Mouse (Mus musculus): ENCODE measurements around the gene Ccdc180. TPM values are rescaled to one million over a fixed set of nuclear protein-coding genes. Genes with fewer than 3 reads are reported as not detected.

Gene Ccdc180
- total RNA-seq (2021), result under 1 TPM; 0.10 to 0.25 TPM

DNA sequence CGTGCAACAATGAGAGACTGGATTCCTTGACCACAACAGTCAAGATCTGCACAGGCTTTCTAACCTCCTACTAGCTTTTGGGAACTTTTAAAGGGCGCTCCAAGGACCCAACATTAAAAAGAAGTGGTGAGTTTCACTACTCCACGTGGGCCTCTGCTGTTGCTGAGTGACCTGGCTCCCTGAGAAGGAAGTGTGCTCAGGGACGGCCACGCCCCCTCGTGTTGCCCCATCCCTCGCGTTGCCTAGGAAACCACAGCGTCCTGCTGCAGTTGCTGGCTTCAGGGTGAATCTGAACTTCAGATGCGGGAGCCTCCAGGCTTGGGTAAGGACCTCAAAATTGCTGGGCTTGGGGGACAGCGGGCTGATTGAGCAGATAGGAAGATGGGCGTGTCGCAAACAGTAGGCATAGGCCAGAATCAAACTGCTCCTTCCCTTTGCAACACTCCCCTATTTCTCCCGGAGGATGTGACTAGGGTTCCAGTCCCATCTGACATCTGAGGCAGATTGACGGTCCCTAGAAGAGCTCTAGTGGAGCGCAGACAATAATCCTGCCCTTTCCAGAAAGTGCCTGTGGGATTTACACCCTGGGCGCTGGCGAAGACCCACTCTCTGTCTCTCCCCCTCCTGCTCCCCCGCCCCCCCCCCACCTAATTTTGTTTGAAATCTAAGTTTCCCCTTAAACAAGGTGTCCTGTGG lies at the start of gene Ccdc180:
TSS of gene Ccdc180 (plus strand) at position 238 of the 696 bp plus-strand sequence.
- DNase-seq, result peak; percentile 9 to 28

DNA sequence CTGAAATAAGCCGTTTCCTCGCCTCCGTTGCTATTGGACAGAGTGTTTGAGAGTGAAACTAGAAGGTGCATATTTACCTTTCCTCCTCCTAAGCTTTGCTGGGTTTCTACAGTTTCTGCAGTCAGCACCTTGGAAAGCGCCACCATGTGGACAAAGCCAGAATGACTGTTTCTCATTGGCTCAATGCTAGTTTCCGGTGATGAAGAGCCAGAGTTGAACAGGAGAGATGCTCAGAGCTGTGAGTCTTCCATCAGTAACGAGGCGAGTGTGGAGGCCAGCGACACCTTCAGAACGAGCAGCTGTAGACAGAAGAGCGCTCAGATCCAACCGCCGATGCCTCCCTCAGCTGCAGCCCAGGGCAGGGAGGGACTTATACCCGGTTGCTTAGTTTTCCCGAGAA lies 45.7 kb upstream of the Ccdc180 start:
- peak; percentile 20 to 24 for DNase-seq

DNA sequence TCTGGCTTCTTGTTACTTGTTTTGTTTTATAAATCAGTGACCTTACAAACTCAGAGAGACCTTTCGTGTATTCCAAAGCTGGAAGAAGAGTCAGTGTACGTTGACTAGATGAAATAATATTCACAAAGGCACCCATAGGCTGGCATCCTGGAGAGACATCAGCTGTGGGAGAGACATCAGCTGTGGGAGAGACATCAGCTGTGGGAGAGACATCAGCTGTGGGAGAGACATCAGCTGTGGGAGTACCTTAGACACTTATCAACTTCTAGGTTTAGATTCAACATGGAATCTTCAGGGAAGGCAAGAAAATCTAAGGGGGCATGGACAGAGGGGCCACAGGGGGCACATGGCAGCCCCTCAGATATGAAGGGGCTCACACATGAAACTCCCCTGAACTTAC lies 43.8 kb upstream of the Ccdc180 start:
- DNase-seq, result no peak

DNA sequence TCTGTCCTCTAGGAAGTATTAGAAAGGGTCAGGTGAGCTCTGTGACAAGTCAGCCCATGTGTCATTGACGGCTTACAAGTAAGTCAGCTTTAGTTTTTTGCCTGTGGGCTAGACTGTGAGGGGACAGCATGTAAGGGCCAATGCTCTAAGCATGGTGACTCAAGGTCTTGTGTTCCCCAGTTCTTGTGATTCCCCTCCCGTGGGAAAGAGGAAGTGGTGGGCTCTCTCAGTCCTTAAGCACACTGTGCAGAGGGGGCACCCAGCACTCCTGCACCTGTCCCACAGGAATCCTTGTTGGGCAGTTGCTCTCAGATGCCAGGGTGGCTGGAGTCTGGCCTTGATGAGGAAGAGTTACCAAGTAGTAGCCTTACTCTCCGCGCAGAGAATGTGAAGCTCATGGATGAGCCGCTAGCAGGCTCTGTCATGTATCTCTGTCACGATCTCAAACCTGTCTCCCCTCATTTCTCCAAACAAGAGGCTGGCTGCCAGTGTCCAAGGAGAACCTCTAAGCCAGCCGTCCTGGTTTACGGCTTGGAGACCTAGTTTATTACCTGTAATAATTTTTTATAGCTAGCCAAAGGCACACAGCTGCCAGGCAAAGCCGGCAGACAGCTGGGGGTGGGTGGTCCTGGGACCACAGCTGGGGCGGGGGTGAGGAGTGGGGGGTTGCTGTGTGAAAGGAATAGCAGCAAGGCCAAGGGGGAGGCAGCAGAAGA lies 41.8 kb upstream of the Ccdc180 start, which contains the start of gene Stra6l:
TSS of gene Stra6l (plus strand) at position 556 of the 716 bp plus-strand sequence.
- DNase-seq, result no peak

DNA sequence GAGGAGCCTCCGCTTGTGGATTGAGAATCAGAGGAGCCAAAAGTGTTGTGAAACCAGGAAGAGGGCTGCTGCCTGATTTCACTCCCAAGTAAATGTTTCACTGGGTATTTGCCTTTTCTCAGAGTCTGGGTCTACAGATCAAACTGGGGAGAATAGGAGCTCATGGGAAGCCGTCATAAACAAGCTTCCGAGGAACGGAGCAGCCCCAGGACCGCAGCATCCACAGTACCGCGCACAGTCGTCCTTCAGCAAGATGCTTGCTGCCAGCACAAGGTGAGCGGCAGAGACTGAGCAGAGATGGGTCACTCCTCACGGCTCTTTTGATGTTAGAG lies 41.3 kb upstream of the Ccdc180 start:
- no peak for DNase-seq

DNA sequence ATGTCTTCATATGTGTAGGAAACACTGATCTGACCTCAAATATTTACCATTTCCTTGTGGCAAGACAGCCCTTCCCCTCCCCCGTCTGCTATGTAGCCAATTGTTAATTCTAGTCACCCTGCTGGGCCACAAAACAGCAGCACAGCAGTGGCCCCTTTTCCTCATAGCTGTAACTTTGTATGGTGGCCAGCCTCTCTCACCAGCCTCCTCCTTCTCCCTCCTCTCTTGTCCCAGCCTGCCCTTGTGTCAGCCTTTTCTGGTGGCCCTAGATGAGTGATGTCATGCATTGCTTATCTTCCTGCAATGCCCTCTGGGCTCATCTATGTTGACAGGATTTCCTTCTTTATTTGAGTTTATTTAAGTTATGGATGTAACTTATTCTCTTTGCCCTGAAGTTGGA lies 40.7 kb upstream of the Ccdc180 start:
- no peak for DNase-seq

DNA sequence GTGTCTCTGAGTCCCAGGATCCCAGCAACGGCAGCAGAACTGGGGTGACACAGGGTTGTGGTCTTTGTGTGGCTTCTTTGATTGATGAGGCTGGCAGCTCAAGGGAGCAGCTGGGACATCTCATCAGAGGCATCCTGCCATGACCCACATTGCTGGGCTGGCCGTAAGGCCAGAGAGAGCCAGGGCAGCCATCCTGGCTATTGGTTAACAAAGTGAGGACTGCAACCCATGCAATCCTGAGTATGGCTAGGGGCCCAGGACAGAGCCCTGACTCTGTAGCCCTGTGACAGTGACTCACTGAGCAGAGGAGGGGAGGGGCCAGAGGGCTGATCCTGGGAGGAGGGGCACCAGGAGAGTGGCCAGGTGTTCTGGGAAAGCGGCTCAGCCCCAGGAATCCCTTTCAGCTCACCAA lies 38.5 kb upstream of the Ccdc180 start:
- no peak for DNase-seq

DNA sequence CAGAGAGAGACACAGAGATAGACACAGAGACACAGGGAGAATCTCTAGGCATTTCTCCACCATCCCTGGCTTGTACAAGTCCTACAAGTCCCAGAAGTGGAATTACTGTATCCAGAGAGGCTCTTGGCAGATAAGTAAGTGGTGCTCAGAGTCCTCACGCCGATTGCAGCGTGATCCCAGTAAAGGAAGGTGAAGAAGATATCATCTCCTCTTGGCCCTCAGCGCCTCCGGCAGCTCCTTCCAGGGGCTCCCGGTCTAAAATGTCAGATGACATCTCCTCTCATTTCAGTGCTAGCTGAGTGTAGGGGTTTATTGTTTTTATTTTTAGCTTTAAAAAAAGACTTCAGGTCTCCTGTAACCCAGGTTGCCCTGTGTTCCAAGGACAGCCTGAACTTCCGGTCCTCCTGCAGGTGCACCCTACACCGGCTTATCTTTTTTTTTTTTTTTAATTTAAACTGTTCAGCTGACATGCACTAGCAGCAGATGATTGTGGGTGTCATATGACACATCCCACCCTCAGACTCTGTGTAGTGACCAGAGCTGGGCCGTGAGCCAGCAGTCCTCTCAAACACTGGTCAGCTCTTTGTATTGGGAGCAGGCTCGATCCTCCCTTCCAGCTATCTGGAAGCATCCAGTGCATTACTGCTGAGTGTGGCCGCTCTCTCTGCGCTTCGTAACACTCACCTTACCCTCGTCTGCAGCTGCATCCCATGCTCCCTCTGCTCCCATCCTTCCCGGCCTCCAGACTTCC lies 36.4 kb upstream of the Ccdc180 start:
- no peak for DNase-seq

DNA sequence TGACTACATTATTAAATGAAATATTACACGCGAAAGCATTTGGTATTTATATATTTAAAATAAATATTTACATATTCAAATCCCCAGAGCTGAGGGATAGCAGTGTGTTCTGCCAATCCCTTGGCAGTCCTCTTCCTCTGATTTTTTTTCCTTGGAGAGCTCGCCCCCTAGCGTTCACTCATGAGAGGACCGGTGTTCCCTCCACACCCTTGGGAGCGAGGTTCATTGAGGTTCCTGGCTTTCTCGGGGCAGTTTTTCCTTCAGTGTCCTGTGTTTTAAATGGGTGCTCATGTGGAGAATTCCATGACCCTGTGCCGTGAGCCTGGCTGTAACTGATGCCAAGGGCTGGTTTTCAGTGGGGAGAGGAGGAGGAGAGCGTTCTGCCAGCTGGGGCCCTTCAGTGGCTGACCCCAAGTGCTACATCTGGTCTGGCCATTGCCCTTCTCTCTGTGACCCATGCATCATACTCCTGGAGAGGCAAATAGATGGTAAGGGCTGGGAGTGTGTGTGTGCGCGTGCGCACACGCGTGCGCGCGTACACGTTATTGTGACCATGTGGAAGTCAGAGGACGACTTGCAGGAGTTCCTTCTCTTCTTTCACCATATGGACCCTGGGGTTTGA lies 34.2 kb upstream of the Ccdc180 start:
- peak; percentile 65 to 76 for DNase-seq

DNA sequence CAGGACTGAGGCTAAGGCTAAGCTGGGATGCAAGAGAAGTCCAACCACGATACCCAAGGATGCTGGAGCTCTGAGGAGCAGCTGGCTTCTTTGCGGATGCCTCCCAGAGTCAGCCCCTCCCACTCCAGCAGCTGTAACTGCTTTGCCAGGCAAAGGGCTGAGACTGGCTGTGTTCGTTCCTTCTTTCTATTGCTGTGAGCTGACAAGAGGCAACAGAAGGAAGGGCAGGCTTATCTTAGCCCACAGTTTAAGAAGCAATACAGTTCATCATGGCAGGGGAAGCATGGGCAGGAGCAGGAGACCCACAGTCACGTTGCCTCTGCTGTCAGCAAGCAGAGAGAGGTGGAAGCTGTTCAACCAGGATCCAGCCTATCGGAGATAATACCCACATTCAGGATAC lies 28.9 kb upstream of the Ccdc180 start:
- no peak for DNase-seq

DNA sequence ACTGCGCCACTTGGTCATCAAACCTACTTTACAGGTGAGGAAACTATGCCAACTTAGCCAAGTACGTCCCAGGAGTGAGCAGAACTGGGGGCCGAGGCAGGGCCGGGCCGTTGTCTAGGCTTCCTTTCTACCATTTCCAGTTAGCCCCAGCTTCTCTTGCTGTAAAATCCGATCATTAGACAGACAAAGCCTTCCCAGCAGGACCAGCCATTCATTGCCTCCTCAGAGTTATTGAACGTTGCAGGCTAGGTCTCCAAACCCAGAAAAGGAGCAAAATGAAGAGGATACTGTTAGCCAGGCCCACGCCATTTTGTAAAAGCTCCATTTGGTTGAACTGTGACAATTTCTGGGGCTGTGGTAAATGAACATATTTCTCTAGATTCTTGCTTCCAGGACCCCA lies 22.7 kb upstream of the Ccdc180 start:
- no peak for DNase-seq

DNA sequence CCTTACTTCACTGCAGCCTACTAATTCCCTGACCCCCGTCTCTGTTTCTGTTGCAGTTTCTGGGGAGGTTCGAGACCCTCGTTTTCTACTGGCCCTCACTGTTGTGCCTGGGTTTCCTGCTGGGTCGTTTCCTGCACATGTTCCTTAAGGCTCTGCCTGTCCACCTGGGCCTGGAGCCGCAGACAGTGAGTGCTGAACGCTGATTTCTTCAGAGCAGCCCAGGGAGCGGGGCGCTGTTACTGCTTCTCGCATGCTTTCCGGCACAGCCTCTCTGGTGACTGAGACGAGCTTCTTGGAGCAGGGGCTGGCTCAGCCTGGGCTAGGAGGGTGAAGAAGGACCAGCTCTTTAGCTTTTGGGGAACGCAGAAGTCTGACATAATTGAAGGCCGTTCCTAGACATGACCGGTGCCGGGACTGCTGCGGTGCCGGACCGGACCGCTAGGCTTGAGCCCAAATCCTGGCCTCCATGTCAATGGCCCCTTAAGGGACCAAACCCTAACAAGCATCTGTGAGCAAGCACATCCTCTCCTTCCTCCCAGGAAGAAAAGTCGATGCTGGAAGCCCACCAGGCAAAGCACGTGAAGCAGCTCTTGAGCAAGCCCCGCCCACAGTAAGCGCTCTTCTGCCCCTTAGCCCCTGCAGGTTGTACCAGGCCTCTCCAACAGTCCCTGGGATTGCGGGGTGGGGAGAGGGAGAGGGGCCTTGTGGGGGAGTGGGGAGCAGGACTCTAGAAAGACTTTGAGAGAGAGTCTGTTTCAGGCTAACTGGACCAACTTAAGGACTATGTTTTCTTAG lies 20.9 kb upstream of the Ccdc180 start:
- DNase-seq, result no peak

DNA sequence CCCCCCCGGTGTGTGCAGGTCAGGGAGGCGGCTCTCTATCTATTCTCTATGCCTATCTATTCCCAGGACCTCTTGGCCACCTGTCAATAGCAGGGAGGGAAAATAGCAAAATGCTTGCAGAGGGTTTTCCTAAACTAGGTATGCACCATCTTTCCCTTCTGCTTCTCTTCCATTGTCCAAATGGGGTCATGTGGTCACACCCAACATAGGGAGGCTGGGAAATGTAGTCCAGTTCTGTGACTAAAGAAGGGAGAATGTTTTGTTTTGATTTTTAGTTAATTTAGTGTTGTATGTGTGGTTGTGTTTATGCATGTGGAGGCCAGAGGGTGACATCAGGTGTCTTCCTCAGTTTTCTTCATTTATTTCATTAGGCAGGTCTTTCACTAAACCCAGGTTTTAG lies 18.0 kb upstream of the Ccdc180 start:
- no peak for DNase-seq

DNA sequence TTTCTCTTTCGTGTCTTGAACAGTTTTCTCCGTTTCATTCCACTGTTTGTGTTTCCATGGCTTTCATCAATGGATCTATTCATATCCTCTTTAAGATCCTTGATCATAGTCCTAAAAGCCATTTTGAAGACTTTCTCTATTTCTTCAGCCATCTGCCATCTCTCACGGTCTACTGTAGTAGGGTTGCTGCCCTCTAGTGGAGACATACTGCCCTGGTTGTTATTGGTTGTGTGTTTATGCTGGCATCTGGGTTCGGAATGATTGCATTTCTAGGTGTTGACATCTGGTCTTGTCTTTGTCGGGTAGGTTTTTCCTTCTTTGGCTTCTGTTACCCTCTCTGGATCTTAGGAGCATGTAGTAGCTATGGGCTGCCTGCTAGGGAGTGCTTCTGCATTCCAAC lies 11.2 kb upstream of the Ccdc180 start:
- peak in 1 of 2 experiments; percentile 21 for DNase-seq

DNA sequence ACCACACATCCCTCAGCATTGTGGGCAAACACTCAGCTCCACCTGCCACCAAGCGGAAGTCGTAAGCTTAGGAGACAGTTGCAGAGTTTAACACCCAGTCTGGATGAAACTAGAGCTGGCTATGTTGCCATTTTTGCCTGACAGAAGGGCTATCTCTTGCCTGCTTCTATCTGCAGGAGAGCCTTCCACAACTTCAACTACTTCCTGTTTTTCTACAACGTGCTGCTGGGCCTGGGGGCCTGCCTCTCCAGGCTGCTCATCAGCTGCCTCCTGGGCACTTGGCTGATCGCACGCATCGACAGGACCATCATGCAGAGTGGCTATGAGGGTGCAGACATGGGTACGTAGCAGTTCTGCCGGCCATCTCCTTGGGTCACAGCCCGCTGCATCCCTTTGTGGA lies 7.6 kb upstream of the Ccdc180 start:
- no peak for DNase-seq

DNA sequence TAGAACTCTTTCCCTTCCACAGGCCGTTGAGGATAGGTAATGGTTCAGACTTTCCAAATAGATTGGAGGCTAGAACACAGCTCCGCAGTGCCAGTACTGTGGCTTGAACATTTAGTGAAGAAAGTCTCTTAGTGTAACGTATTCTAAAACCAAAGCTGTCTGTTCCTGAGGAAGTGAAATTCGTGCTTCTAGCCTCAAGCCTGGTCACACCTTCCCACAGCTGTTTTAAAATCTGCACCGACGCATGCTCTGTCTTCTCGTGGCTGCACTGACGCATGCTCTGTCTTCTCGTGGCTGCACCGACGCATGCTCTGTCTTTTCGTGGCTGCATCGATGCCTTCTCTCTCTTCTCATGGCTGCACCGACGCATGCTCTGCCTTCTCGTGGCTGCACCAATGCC lies 6.9 kb upstream of the Ccdc180 start:
- no peak for DNase-seq

DNA sequence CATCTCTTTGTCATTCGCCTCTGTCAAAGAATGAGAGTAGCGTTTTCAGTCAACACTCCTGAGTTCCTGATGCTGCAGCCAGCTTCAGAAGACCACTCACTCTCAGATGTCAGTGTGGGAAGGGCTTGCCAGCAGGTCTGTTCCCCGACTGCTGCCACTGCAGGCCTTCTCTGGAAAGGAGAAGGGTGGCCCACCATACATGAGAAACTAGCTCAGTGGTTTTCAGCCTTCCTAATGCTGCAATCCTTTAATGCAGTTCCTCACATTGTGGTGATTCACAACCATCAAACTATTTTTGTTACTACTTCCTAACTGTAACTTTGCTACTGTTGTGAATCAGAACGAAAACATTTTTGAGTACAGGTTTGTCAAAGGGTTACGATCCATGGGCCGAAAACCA lies 616 bp upstream of the Ccdc180 start:
- DNase-seq, result no peak

DNA sequence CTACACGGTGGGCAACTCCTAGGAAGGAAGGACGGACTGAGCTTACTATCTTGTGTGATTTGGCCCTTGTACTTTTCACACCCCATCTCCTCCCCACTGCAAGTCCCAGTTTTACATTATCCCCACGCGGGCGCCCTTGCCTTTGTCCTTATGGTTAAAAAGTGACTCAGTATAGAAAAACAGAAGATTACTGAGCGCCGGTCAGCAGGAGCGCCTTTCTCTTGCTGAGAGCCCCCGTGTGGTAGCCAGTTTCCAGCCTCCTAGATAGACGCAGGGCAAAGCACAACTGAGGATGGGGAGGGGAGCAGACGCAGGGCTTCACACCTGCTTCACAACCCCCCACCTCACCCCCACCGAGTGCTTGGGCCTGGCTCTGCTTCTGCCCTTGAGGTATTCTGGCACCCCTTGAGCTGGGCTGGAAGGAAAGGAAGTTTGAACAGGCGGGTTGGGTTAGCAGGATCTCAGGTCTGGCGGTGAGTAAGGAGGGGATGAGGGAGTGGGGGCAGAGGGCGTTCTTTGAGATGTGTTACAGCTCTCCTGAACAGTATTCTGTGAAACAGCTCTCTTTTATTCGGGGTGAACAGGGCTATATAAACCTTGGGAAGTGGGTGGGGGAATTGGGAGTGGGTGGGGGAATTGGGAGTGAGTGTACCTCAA lies 6.5 kb downstream of the Ccdc180 start:
- DNase-seq, result no peak

DNA sequence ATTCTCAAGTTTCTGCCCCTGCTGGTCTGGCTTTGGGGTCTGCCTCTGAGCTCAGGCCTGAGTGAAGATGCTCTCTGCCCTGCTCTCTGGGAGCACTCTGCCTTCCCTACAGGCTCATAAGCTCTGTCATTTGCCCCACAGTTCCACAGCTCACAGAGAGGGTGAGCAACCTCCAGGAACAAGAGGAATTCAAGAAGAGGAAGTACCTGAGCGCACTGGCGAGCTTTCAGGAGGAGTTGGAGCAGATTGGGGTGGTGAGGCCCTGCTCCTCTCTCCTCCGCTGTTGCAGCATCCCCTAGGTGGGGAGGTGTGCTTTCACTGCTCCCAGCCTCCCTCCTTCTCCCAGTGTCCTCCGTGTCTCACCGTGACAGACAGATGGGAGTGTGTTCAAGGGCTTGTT lies 8.3 kb downstream of the Ccdc180 start:
- DNase-seq, result no peak

DNA sequence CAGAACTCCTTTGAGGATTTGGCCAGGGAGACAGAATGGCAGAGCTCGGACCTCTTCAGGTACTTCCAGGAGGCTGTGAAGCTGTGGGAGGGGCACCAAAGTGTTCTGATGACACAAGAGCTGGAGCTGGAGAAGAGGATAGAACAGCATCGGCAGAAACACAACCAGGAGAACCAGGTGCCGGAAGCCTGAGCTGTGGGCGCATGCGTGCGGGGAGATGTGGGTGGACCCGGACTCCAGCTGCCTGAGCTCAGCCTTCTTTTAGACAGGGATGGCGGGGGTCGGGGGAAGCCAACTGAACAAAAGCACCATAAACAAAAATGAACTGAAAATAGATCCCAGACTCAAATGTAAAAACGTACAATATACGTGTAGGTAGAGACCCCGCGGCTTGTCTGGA lies 19.2 kb downstream of the Ccdc180 start:
- peak; percentile 7 to 11 for DNase-seq

DNA sequence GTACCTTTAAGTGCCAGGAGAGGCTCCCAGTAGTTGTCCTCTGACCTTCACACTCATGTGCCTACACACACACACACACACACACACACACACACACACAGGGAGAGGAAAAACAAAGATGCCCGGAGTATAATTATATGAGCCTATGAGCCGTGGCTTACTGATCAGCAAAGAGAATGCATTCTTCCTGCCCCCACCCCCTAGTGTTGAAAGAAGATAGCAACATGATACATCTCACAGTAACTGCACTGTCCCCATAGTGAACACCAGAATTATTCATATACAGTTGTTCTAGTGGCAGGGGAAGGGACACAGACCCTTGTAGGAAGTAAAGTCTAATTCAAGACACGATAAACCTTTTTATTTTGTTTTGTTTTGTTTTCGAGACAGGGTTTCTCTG lies 19.8 kb downstream of the Ccdc180 start:
- no peak for DNase-seq

DNA sequence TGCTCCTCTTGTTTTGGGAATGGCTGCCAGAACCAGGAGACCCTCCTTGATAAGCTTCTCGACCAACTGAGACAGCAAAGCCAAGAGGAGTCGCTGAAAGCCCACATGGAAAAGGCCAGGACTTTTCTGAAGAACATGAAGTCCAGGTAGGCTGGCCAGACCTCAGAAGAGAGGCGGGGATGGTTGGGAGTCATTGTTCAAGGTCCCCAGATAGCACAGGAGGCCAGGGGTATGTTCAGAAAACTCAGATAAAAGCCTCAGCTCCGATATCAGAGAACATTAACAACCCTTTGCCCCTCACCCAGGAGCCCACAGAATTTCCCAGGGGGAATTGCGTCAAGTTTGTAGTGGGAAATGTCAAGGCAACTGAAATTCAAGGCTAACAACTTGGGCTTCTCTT lies 21.2 kb downstream of the Ccdc180 start:
- DNase-seq, result no peak

All from layer of hippocampus, postnatal 36 days (tissue).